Mouse (Mus musculus) urinary bladder, postnatal 25 days (tissue): ENCODE results near the gene Cidec.
A peak's percentile ranks its signal among the peaks of the same experiment; 100 is the strongest.

Source experiments
- DNase-seq: peaks from one replicate; pipeline ENCODE4 v3.0.0; 2022; ENCODE audit warnings: low spot score

The Cidec gene

DNA sequence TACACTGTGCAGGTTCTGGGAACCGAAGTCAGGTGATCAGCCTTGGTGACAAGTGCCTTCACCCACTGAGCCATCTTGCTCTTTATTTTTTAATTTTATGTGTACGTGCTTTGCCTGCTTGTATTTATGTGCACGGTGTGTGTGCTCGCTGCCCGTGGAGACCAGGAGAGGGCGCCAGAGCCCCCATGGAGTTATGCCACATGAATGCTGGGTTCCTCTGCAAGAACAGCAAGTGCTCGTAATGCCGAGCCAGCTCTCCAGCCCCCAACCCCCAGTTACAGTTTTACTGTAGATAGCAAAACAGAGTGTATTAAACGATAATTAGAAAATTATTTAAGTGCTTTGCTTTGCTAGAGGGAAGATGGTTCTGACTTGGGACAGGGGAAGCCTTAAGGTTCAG, 28.9 kb downstream of the Cidec start:
- DNase-seq = no peak

DNA sequence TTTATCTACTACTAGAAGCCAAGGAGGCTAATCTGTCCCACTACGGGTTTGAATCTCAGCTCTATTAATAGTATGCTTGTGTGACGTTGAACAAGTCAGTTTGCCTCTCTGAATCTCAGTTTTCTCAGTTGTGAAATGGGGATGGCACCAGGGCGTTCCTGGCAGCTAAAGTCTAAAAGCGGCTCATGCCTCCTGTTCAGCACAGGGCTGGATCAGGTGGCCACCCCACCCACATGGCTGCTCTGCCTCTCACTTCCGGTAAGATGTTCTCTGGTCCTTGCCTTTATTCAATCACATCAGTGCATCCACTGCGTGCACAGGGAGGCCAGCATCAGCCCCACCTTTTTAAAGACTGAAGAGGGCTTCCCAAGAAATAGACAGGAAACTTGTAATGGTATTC, 30.1 kb downstream of the Cidec start:
- DNase-seq = no peak

- DNase-seq = no peak
Measured at GRCm38 (mm10) chr6:113404649-113405448, 30.7 kb downstream of the Cidec start.

DNA sequence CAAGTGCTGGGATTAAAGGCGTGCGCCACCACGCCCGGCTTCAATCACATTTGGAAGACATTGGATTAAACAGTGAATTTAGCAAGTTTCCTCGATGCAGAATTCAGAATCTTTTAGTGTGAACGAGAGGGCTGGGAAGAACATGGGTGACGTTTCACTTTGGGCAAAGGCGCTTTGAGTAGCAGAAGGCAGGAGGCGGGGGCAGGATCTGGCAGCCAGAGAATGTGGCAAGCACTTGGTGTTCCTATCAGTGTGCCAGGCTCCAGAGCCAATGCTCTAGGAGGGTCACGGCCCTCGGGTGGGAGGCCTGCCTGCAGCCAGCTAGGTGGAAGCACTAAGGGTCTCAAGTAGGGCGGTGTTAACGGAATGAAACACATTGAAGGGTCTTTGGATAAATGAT, 33.5 kb downstream of the Cidec start:
- DNase-seq = no peak

DNA sequence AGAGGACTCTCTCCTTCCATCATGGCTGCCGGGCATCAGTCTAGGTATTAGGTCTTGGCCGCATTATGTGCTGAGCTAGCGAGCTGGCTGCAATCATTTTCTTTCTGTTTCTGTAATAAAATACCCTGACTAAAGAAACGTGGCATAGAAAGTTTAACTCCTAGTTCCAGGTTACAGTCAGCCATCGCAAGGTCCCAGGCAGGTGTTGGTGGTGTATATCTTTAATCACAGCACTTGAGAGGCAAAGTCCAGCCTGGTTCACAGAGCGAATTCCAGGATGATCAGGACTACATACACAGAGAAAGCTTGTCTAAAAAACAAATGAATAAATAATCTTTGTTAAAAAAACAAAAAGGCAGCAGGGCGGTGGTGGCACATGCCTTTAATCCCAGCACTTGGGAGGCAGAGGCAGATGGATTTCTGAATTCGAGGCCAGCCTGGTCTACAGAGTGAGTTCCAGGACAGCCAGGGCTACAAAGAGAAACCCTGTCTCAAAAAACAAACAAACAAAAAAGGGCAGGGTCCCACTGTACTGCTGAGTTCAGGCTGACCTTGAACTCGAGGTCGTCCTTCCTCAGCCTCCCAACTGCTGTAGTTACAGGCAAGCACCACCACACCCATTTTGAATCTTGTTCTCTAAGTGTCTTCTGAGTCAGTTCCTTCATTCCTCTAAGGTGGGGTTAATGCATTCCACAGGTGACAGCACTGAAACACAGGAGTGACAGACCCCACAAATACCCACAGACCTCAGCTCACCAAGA, 39.1 kb downstream of the Cidec start:
- DNase-seq = no peak

DNA sequence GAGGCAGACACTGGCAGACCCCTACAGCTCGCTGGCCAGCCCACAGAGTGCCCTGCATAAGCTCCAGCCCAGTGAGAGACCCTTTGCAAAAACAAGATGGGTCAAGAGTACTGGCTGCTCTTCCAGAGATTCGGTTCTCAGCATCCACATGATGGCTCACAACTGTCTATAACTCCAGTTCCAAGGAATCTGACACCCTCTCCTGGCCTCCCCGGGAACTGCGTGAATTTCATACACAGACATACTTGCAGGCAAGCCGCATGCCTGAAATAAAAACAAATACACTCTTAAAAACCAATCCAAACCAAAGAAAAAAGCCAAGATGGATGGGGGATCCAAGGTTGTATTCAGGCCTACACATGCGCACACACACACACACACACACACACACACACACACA, 40.1 kb downstream of the Cidec start:
- no peak for DNase-seq

DNA sequence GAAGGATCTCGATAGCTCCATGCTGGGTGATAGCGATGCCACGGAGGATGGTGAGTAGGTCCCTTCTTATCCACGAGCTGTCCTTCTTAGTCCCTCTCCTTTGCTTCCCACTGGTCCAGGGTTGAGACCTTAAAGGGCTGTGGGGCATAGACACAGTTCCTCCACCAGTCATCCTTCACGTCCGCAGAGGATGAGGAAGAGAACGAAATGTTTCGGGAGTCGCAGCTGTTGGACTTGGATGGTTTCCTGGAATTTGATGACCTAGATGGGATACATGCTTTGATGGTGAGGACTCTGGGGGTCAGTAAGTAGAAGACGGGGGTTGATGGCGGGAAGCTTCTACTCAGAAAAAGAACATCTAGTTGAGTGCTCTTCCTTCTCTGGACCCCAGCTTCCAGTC, 40.7 kb downstream of the Cidec start:
- DNase-seq = no peak

DNA sequence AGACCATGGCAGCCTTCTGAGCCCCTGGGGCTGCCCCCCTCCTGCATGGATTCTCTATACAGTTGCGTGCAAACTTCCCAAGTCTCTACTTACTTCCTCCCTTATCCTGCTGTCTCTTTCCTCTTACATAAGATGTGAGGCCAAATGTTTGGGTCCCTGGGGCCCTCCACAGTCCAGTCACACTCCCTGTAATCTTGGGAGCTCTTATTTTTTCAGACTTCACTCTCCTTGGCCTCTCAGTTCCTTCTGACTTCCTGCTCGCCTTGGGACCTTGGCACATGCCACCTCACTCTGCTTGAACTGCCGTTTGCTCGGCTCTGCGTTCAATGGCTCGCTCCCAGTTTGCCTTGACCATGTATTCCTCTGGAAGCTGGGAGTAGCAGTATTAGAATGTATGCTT, 41.6 kb downstream of the Cidec start:
- DNase-seq = no peak

DNA sequence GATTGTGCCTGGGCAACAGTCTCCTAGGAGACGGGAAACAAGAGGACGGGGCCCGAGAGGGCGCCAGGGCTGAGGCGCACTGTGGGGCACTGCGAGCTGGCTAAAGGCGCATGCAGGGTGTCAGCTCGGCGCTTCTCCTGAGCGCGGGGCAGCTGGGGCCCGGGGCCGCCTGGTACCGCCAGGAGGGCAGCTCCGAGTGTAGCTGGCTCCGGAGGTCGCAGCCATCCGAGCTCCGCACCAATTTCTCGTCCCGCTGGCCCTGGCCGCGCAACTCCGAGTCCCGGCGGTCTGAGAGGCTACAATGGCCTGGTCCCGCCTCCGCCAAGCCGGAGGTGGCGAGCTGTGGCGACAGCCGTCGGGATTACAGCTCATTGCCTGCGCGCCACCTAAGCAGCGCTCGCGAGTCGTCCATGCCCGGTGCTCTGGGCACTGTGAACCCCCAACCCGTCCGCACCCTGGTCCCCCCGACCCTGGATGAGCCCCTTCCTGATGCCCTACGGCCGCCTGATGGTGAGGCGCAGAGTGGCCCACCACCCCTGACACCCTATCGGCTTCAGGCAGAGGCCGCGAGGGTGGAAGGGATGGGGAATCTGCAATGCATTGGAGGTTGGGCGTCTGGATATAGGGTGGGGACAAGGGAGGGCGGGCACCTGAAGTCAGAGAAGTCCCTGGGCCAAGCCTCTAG, 43.0 kb downstream of the Cidec start:
- peak; percentile 21 for DNase-seq

DNA sequence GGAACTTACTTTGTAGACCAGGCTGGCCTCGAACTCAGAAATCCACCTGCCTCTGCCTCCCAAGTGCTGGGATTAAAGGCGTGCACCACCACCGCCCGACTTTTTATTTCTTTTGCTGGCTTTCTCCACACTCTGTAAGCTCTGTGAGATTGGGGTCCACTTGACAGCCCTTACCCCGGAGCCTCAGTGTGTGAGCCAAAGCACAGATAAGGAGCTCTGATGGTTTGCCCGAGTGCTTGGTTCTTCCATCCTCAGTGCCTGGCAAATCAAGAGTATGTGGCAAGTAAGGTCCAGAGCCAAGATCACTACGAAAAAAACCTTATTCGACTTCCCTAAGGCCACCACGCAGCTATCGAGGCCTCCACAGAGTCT, 43.6 kb downstream of the Cidec start:
- no peak for DNase-seq

DNA sequence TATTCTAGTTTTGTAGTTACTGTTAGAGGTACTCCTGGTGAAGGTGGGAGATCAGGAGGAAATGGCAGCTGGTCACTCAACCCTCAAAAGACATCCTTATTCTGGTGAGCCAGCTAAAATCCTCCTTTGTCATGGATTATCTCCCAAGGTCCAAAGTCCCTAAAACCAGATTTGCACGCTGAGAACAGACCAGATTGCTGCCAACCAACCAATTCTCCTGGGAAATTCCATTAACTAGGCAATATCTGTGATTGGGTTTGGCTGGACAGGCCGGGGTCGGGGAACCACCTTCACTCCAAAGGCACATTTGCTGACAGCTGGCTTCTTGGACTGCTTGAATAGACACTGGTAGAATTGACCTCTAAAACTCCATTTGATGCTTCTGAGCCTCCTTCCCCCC, 44.8 kb downstream of the Cidec start:
- DNase-seq = no peak

DNA sequence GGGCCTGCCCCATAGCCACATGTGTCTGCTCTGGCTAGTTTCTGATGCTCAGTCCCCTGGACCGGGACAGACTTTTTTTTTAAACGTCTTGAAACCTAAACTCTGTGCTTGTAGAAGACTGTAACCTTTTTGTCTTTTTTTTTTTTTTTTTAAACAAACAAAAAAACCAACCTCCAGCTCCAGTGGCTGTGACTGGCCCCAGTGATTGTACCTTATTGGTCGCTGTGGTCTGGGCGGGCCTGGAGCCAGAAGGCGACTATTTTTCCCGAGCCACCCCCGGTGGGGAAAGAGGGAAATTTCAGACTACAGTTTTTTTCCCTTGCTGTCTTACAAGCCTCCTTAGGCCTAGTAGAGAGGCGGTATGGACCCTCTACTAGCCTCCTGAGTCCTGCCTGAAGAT, 46.6 kb downstream of the Cidec start, which contains the start of gene Ttll3:
Gene Ttll3 (plus strand): TSS at position 301 of the 400 bp plus-strand sequence.
- DNase-seq = no peak

GRCm38 (mm10) chr6:113386025-113386424, 49.5 kb downstream of the Cidec start:
- DNase-seq = no peak

- no peak for DNase-seq
Measured at GRCm38 (mm10) chr6:113385160-113385714, 50.3 kb downstream of the Cidec start.

- no peak for DNase-seq
Measured at GRCm38 (mm10) chr6:113384351-113384927, 51.1 kb downstream of the Cidec start.

- DNase-seq = no peak
Measured at GRCm38 (mm10) chr6:113380480-113380879, 55.1 kb downstream of the Cidec start.

GRCm38 (mm10) chr6:113379246-113379645, 56.3 kb downstream of the Cidec start:
- no peak for DNase-seq

DNA sequence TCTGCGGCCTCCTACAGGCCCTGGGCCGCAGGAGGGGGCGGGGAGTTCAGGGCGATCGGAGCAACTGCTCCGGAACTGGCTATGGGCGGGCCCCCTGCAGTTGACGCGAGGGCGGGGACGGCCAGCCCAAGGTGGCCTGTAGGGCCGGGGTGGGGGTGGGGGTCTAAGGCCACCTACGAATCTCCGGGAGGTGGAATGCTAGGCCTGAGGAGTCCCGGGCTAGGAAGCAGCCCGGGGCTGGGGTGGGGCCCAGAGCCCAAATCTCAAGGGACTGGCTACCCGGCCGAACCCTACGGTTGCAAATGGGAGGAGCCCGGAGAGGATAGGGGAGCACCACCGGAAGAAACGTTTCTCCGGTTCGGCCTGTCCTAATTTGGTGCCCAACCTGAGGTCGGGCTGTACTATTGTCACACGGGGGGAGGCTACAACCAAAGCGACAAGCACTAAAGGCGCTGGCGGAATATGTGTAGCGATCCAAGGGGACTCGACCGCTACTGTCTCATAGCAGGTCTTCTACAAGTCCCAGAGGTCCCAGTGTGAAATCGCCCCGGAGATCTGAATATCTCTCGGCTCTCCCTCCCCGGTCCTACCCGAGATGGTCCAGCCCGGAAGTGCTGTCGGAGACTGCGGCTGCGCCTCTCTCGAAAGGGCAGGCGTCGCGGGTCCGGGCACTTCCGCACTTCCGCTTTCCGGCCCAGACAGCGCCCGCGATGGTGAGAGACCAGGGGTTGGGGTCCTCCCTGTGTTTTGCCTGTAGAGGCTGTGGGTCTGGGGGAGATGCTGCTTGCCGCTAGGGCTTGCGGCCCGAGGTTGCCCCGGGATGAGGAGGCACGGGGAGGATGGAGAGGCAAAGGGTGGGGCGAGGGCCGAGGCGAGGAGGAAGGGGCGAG, 57.8 kb downstream of the Cidec start, which contains the start of the genes Tada3 and Arpc4:
Gene Tada3 (minus strand): TSS at position 388 of the 890 bp plus-strand sequence.
Gene Arpc4 (plus strand): TSS at position 620 of the 890 bp plus-strand sequence.
- peak; percentile 85 for DNase-seq

DNA sequence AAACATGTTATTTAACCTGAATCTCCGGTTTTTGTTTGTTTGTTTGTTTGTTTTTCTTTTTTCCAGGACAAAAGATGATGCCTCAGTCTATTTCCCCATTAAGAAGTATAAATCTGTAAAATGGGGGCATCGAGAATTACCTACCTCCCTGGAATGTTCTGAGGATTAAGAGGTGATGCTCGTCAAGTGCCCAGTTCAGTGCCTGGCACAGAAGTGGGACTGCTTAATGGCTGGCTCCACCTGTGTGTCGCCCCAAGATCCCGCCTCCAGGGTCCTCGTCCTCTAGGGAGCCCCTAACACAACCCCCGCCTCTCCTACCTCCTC, 58.4 kb downstream of the Cidec start:
- no peak for DNase-seq
